Mouse (Mus musculus) urinary bladder, postnatal 10 days (tissue): ENCODE results near the gene Iqgap1.
A peak's percentile ranks its signal among the peaks of the same experiment; 100 is the strongest.

ENCODE experiments used
- DNase-seq: peaks from one replicate; pipeline ENCODE4 v3.0.0; 2022; ENCODE audit warnings: low spot score

Gene Iqgap1

DNA sequence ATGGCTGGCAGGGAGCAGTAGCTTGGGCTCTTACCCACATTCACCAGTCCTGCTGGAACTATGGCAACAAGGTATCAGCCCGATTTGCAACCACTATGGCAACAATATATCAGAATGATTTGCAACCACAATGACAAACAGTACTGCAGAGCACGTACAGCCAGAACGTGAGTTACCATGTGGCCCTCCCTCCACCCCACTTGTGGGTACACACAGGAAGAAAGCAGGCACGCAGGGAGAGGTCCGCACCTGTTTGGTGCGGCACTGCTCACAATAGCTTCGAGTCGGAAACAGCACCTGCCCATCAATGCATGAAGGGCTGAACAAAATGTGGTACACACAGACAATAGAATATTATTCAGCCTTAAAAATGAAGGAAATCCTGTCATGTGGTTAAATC is 107.3 kb downstream of the Iqgap1 start:
- no peak for DNase-seq

- no peak for DNase-seq
Measured at GRCm38 (mm10) chr7:80716758-80717157, 109.0 kb downstream of the Iqgap1 start.

DNA sequence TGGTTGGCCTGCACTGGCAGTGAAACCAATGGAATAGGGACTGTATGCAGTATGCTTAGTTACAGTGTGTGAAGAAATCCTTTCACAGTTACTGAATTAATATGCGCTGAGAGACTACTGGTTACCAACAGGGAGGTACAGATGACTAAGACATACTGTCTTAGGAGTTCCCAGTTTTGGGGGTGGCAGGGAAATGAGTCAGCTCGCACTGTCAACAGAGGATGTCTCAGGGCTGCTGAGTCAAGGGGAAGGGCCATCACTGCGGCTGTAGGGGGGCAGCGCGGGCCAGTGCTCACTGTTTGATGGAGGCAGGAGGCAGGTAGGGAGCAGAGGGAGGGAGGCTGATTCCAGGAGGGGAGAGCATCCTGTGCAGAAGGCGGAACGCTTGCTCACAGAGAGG is 110.5 kb downstream of the Iqgap1 start:
- DNase-seq, result no peak

DNA sequence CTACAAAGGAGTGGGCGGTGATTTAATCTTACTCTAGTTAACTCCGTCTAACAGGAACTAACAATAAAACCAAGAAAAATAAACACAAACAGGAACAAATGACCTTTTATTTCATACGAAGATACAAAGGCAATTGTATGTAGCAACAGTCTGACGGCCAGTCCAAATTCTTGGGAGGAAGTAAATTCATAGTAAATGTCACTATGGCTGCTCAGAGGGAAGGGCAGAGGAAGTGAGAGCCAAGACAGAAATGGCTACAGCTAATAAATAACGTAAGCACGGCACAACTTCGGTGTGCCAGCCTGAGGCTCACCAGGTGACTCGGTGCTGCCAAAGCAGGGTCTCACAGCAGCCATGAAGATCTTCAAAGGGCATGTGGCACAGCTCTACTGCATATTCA is 114.3 kb downstream of the Iqgap1 start:
- no peak for DNase-seq

GRCm38 (mm10) chr7:80710333-80710732 is 115.4 kb downstream of the Iqgap1 start:
- DNase-seq, result no peak

GRCm38 (mm10) chr7:80704066-80704465 is 121.7 kb downstream of the Iqgap1 start:
- DNase-seq, result no peak

DNA sequence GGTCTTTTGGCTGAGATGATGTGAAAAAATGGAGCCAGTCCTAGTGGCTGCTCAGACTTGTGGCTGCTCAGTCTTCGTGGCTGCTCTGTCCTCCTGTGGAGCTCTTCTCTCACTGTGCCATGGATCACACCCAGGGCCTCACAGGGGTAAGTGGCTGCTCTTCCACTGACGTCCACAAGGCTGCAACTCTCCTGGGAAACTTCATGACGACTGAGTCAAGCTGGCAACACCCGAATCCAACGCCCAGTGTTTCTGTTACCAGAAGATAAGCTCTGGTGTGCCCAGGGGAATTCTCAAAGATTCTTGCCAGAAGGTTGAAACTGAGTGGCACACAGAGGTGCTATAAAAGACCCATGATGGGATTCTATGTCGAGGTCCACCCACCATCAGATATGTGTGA is 123.3 kb downstream of the Iqgap1 start:
- no peak for DNase-seq

DNA sequence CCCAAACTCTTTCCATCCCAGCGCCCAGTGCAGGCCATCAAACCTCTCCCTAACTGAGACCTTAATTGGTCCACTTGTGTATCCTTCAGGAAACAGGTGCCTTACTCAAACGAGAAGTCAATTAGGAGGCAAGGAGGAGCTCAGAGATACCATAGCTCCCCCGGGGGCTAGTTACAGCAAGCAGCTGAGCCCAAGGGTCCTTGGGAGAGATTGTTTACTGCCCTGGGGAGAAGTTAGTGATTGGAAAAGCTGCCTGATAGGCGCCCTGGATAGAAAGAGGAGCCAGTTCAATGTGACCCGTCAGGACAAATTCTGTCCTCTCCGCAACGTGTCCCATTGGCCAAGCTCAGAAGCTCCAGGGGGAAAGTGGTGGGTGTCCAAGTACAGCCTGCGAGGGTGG is 126.1 kb downstream of the Iqgap1 start:
- DNase-seq, result no peak

DNA sequence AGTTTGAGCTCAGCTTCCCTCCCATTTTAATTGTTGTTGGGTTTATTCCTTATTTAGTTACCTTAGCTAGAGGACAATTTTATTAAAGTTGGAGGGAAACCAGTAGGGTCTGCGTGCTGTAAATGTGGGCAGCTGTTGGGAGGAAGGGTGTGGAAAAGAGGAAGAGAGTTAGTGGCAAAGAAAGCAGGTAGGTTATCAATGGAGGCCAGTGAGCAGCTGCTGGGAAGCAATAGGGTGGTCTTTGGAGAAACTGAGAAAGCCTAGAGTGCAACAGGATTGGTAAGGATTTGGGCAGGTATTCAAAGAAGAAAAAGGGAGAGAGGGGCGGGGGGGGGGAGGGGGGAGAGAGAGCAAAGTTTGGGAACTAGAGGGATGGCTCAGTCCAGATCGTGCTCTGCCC is 126.8 kb downstream of the Iqgap1 start:
- no peak for DNase-seq

- DNase-seq, result no peak
Measured at GRCm38 (mm10) chr7:80697859-80698258, 127.9 kb downstream of the Iqgap1 start.

- no peak for DNase-seq
Measured at GRCm38 (mm10) chr7:80696903-80697302, 128.9 kb downstream of the Iqgap1 start.

DNA sequence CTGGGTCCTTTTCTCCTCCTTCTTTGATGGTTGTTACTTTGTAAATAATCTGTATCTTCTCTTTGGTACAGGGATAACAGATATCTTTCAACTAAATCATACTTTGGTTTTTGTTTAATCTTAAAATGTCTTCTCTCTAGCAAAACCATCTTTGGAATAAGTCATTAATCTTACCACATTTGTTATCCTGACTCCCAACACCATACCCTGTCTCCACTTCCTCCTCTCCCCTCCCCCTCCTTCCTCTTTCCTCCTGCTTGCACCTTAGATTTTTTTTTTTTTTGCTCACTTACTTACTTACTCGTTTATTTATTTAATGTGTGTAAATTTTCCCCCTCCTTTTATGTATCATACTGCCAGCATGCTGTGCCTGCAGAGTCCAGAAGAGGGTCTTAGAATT is 129.4 kb downstream of the Iqgap1 start:
- no peak for DNase-seq

GRCm38 (mm10) chr7:80692472-80692871 is 133.3 kb downstream of the Iqgap1 start:
- DNase-seq, result no peak

- no peak for DNase-seq
Measured at GRCm38 (mm10) chr7:80691131-80691530, 134.6 kb downstream of the Iqgap1 start.

GRCm38 (mm10) chr7:80689221-80689591 is 136.6 kb downstream of the Iqgap1 start:
- no peak for DNase-seq

GRCm38 (mm10) chr7:80688556-80689220 is 137.1 kb downstream of the Iqgap1 start, which contains the start of gene Crtc3:
Gene Crtc3 (minus strand): TSS chr7:80688877.
- DNase-seq, result no peak

GRCm38 (mm10) chr7:80687721-80688555 is 137.8 kb downstream of the Iqgap1 start:
- peak; percentile 15 for DNase-seq

GRCm38 (mm10) chr7:80685639-80686038 is 140.1 kb downstream of the Iqgap1 start:
- DNase-seq, result no peak

- DNase-seq, result no peak
Measured at GRCm38 (mm10) chr7:80682630-80683029, 143.1 kb downstream of the Iqgap1 start.

- DNase-seq, result no peak
Measured at GRCm38 (mm10) chr7:80680218-80680847, 145.4 kb downstream of the Iqgap1 start.

GRCm38 (mm10) chr7:80672323-80672722 is 153.5 kb downstream of the Iqgap1 start:
- no peak for DNase-seq

DNA sequence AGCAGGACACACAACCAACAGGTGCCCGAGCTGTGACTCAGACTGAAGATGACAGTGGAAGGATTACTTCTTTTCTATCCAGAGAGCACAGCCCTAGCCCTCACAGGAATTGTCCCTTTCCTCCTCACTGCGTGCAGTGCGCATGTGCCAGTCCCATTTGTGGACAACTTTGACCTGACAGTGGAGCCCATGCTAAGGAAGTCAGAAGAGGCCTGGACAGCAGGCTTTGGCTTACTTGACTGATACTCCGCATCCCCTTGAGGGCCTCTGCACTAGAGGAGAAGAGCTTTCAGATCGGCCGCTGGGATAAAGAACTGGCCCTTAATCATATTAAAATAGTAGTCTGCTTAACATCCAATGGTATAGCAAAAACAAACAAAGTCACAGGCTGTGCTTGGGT is 154.9 kb downstream of the Iqgap1 start:
- no peak for DNase-seq

GRCm38 (mm10) chr7:80667190-80667589 is 158.6 kb downstream of the Iqgap1 start:
- DNase-seq, result no peak
